Mouse (Mus musculus): Measurements from ENCODE around the gene Pdzrn3. TPM values are rescaled to one million over a fixed set of nuclear protein-coding genes. Genes with fewer than 3 reads are reported as not detected.

The Pdzrn3 gene
- total and polyA plus RNA-seq, 3 experiments, result 0.08 TPM; not detected in 2

GRCm38 (mm10) chr6:101329499-101329898 is 48.2 kb downstream of the Pdzrn3 start:
- DNase-seq (ENCODE audit: low read depth, low spot score), result no peak
- Histone ChIP-seq H3K4me3 (ENCODE audit: control insufficient read depth in 1 of 2, insufficient read depth in 1 of 2, low read depth in 2 of 2, low read length in 2 of 2) (no peak overlapping the region), H3K9me3 (replicated peaks; ENCODE audit: insufficient read depth, low read length) (no peaks in the 10 kb centered on the region), H3K36me3 (ENCODE audit: control insufficient read depth in 1 of 2, insufficient read depth in 2 of 2, low read length in 2 of 2) (no peaks in the 10 kb centered on the region), H3K79me2 (ENCODE audit: control insufficient read depth, insufficient read depth, low read length, poor library complexity) (no peaks in the 10 kb centered on the region), H3K4me1 (ENCODE audit: control insufficient read depth in 1 of 2, insufficient read depth in 2 of 2, low read length in 2 of 2) (no peaks in the 10 kb centered on the region; a peak in 1 of 4 replicates), H3K9ac (ENCODE audit: control insufficient read depth, low read depth, low read length, poor library complexity, severe bottlenecking) (no peak overlapping the region), H3K27me3 (ENCODE audit: control insufficient read depth in 1 of 2, insufficient read depth in 2 of 2, low read length in 2 of 2) (no peaks in the 10 kb centered on the region), H3K27ac (ENCODE audit: control insufficient read depth, low read depth, low read length) (no peak overlapping the region)
- no peak for TF ChIP-seq E2F4 (IDR thresholded peaks at IDR 0.05; ENCODE audit: borderline replicate concordance, low read depth, low read length)
- TF ChIP-seq CTCF (IDR thresholded peaks at IDR 0.05 in 2 of 3, conservative IDR thresholded peaks at IDR 0.05 in 1 of 3; ENCODE audit: control insufficient read depth in 1 of 3, insufficient read depth in 1 of 3, low read depth in 2 of 3, low read length in 3 of 3, poor library complexity in 1 of 3, severe bottlenecking in 1 of 3), result no peak
- TF ChIP-seq ELF1 (IDR thresholded peaks at IDR 0.05; ENCODE audit: low read depth, low read length), result no peak
- no peak for TF ChIP-seq CHD1 (IDR thresholded peaks at IDR 0.05; ENCODE audit: low read depth, low read length)
- TF ChIP-seq ZKSCAN1 (IDR thresholded peaks at IDR 0.05; ENCODE audit: low read depth, low read length), result no peak
- TF ChIP-seq RAD21 (IDR thresholded peaks at IDR 0.05; ENCODE audit: low read depth, low read length), result no peak

GRCm38 (mm10) chr6:101328514-101328913 is 49.2 kb downstream of the Pdzrn3 start:
- Histone ChIP-seq H3K27ac (ENCODE audit: control insufficient read depth, low read depth, low read length) (no peak overlapping the region), H3K9me3 (replicated peaks; ENCODE audit: insufficient read depth, low read length) (no peaks in the 10 kb centered on the region), H3K27me3 (ENCODE audit: control insufficient read depth in 1 of 2, insufficient read depth in 2 of 2, low read length in 2 of 2) (no peaks in the 10 kb centered on the region), H3K9ac (ENCODE audit: control insufficient read depth, low read depth, low read length, poor library complexity, severe bottlenecking) (no peak overlapping the region), H3K4me1 (ENCODE audit: control insufficient read depth in 1 of 2, insufficient read depth in 2 of 2, low read length in 2 of 2) (no peaks in the 10 kb centered on the region; a peak in 1 of 4 replicates), H3K36me3 (ENCODE audit: control insufficient read depth in 1 of 2, insufficient read depth in 2 of 2, low read length in 2 of 2) (no peaks in the 10 kb centered on the region), H3K79me2 (ENCODE audit: control insufficient read depth, insufficient read depth, low read length, poor library complexity) (no peaks in the 10 kb centered on the region), H3K4me3 (ENCODE audit: control insufficient read depth in 1 of 2, insufficient read depth in 1 of 2, low read depth in 2 of 2, low read length in 2 of 2) (no peak overlapping the region)
- no peak for TF ChIP-seq GATA1 (IDR thresholded peaks at IDR 0.05; ENCODE audit: low read depth, low read length)
- TF ChIP-seq ZNF384 (IDR thresholded peaks at IDR 0.05; ENCODE audit: low read depth, low read length), result no peak
- TF ChIP-seq EP300 (IDR thresholded peaks at IDR 0.05; ENCODE audit: low read depth in 1 of 2, low read length in 2 of 2), result no peak
- TF ChIP-seq CHD2 (IDR thresholded peaks at IDR 0.05; ENCODE audit: low read length), result no peak
- TF ChIP-seq MYB (IDR thresholded peaks at IDR 0.05; ENCODE audit: low read depth, low read length), result no peak
- no peak for TF ChIP-seq MXI1 (IDR thresholded peaks at IDR 0.05; ENCODE audit: low read depth, low read length)
- TF ChIP-seq SMC3 (IDR thresholded peaks at IDR 0.05; ENCODE audit: low read depth, low read length), result no peak
- TF ChIP-seq ETS1 (IDR thresholded peaks at IDR 0.05; ENCODE audit: low read depth, low read length), result no peak
- TF ChIP-seq HCFC1 (IDR thresholded peaks at IDR 0.05; ENCODE audit: low read depth, low read length), result no peak
- TF ChIP-seq NRF1 (IDR thresholded peaks at IDR 0.05; ENCODE audit: insufficient read depth, low read depth, low read length, poor library complexity, severe bottlenecking), result no peak
- no peak for TF ChIP-seq SIN3A (IDR thresholded peaks at IDR 0.05; ENCODE audit: low read length)
- TF ChIP-seq MAX (IDR thresholded peaks at IDR 0.05; ENCODE audit: low read length), result no peak
- DNase-seq (ENCODE audit: low read depth, low spot score), result no peak
